Mouse (Mus musculus): ENCODE measurements around the gene Myom1. TPM values are rescaled to one million over a fixed set of nuclear protein-coding genes. Genes with fewer than 3 reads are reported as not detected.

Gene Myom1
- total RNA-seq, 2 experiments from 2014 or later = 2.0 to 4.1 TPM

DNA sequence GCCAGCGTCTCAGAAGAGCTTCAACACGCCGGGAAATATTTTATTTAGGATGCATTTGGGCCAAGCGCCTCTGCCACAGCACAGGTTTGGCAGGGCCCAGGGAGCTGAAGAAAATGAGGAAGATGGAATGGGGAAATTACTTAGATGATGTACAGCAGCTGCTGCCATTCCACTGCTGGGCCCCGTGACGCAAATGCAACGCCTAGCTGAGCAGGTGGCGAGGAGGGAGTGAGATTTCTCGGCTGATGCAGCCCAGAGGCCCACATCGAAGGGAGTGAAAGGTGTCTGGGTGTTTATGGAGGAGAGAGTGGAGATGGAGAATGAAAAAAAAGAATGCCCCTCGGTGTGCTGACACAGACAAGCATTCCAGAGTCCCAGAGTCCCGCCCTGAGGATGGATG lies 123.1 kb downstream of the Myom1 start:
- peak; percentile 46 to 87 for DNase-seq (ENCODE audit: low spot score in 2 of 2)
- intact Hi-C loops (cut with DNase I) = loop anchor here (2.0 to 5.0 kb wide), 2 partner anchors 43 to 57 kb away; partner anchors contain the start of gene Lpin2

GRCm38 (mm10) chr17:71126001-71126400 lies 123.6 kb downstream of the Myom1 start:
- DNase-seq (ENCODE audit: low spot score in 2 of 2) = no peak
- intact Hi-C loops (cut with DNase I) = loop anchor here (5.0 kb wide), 1 partner anchor 56 kb away; the partner anchor contains the start of gene Lpin2

DNA sequence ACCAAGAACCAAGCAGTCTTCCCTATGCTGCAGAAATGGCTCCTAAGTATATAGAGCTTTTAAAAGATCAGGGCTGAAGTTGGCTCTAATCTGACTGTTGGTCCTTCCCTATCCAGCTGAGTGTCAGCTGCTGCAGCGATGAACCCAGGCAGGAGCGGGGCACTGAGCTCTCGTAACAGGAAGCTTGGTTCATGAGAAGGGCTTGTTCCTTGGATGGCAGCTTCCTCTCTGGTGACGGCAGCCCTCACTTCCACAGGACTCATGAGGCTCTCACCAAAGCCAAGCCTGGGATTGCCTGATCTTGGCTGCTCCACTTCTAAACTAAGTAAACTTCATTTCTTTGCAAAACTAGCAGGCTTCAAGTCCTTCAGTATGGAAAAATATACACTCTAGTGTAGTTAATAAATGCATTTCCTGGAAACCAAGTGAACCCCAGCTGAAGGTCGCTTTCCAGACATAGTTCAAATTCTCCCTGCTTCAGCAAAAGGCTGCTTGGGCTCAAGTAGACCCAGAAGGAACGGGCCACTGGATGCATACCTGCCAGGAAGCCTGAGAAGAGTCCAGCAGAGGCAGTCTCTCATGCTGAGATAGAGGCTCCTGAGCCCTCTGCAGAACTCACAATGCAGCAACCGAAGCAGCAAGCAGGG lies 125.2 kb downstream of the Myom1 start:
- no peak for DNase-seq (ENCODE audit: low spot score in 2 of 2)
- intact Hi-C loops (cut with DNase I) = loop anchor here (5.0 kb wide), 1 partner anchor 55 kb away; the partner anchor contains the start of gene Lpin2

DNA sequence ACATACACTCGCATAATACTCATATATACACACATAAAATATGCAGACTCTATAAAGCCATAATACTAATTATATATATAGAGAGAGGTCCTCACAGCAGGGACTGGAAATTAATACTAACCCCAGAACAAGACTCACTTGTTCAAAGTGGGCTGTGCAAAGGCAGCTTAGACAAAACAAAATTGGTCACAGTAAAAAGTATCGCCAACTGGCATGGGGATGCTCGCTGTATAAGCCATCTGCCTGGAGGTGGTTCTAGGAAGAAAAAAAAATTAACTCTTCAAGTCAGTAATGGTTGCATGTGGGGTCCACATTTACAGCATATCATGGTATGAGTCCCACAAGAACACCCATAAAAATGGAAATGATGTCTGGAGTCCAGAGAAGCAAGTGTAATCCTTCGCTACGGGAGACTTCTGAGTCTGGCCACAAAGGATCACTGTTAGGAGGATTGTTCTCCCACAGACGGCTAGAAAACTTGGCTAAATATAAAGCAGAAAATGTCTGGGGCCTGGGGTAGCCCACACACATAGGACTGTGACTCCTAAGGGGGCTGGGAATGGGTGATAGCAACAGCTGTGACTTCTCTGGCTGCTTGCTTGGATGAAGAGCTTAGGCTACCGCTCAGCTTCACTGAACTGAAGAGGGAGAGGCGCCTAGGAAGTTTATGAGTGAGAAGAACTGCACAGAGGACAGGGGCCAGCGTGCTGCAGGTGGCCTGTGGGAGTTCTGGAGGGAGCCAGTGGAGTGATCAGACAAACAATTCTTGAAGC lies 127.2 kb downstream of the Myom1 start:
- DNase-seq (ENCODE audit: low spot score in 2 of 2) = peak in 1 of 2 experiments; percentile 87
- intact Hi-C loops (cut with DNase I) = loop anchor here (5.0 kb wide), 1 partner anchor 53 kb away; the partner anchor contains the start of gene Lpin2

- intact Hi-C loops (cut with DNase I) = no loop called here
- DNase-seq (ENCODE audit: low spot score in 2 of 2) = no peak
These were observed 129.8 kb downstream of the Myom1 start for GRCm38 (mm10) chr17:71132221-71132620.

DNA sequence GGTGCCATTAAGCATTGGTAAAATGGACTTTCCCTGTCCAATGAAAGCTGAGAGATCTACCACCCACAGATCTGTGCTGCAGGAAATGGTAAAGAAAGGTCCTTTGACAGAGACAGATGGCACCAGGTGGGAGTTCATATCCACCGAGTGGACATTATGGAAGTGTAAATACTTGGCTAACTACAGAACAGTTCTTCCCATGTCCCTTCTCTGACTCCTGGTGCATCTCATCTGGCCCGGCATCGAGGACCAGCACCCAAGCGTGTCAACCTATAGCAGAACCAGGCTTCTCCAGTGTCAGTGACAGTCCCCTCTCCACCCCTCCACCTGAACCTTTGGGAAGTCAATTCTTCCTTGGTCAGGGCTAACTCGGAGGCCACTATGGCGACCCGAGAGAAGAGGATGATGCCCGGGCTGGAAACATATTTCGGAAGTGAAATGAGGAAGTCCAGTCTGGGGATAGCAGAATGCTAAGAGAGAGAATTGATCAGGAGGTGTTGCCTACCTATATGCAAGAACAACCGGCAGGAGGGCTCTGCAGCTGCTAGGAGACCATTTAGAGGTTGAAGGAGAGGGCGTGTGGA lies 130.5 kb downstream of the Myom1 start:
- no peak for DNase-seq (ENCODE audit: low spot score in 2 of 2)
- intact Hi-C loops (cut with DNase I) = no loop called here

DNA sequence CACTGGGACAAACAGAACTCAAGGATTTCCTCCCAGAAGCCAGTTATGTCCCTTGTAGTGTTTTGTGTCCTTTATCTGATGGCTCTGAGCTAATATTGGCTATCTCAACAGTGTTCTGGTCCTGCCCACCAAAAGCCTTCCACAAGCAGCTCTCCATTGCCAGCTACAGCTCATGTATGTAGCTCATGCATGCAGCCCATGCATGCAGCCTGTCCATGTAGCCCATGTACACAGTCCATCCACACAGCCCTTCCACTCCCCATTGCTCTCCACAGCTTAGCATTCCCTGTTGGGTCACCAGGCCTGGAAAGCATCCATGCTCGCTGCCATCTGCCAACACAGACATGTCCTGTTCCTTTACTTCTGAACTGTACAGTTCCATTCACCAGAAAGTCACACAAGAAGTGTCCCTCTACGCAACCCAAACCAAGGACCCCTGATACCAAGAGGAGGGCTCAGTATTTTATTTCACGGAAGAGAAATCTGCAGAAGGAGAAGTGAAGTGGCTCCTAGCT lies 132.1 kb downstream of the Myom1 start:
- no peak for DNase-seq (ENCODE audit: low spot score in 2 of 2)
- intact Hi-C loops (cut with DNase I) = no loop called here

GRCm38 (mm10) chr17:71135108-71135507 lies 132.7 kb downstream of the Myom1 start:
- intact Hi-C loops (cut with DNase I) = no loop called here
- DNase-seq (ENCODE audit: low spot score in 2 of 2) = peak in 1 of 2 experiments; percentile 24

GRCm38 (mm10) chr17:71135866-71136265 lies 133.4 kb downstream of the Myom1 start:
- intact Hi-C loops (cut with DNase I) = no loop called here
- DNase-seq (ENCODE audit: low spot score in 2 of 2) = no peak

DNA sequence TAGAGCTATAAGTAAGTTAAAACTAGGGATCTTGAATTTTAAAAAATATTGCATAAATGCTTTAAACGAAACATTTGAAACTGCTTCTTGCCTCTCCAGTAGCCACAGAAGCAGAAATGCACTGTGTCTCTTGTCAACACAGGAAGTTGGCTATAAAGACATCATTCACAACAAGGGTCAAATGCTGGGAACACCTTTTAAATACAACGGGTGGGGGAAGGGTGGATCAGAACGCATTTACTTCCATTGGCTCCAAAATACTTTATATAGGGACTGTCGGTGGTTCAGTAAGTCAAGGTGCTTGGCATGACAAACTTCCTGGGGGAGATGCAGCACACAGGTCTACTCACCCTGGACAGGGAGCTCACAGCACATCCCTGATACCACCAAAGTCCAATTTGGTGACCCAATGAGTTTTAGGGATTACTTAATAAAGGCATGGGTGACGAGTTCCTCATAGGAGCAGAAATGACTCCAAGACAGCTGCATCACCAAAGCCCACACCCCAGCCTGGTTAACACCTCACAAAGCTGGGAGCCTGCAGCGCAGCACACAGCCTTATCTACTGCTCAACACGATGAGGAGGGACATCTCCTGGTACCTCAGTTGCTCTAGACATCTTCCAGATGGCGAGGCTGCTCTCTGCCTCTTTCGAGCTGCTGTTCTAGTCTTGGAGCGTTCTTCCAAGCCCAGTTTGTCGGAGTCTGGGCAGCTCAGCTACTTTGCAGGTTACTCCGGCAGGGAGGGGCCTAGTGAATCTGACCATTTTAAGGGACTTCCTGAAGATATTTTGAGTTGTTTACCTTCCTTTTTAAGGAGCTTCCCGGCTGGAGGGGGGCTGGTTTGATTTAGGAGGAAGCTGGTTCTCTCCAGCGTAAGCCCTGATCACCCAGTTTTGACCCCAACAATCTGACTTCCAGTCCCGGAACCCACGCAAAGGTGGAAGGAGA lies 134.2 kb downstream of the Myom1 start:
- intact Hi-C loops (cut with DNase I) = no loop called here
- no peak for DNase-seq (ENCODE audit: low spot score in 2 of 2)

- intact Hi-C loops (cut with DNase I) = no loop called here
- no peak for DNase-seq (ENCODE audit: low spot score in 2 of 2)
These were observed 134.9 kb downstream of the Myom1 start for GRCm38 (mm10) chr17:71137334-71137721.

DNA sequence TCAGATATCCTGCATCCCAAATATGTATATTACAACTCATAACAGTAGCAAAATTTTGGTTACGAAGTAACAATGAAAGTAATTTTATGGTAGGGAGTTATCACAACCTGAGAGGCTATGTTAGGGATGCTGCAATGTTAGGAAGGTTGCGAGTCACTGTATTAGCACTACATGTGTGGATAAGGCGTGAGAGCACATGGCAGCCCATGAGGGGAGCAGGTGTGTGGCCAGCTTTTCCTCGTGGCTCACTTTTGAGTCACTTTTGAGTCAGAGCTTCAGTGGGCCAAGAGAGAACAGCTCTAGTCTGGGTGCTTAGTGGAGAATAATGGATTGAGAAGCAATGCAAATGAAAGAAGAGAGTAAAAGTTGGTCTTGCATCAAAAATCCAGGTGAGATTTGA lies 139.6 kb downstream of the Myom1 start:
- intact Hi-C loops (cut with DNase I) = no loop called here
- peak in 1 of 2 experiments; percentile 31 for DNase-seq (ENCODE audit: low spot score in 2 of 2)

- DNase-seq (ENCODE audit: low spot score in 2 of 2) = no peak
- intact Hi-C loops (cut with DNase I) = no loop called here
These were observed 140.7 kb downstream of the Myom1 start for GRCm38 (mm10) chr17:71143155-71143554.

GRCm38 (mm10) chr17:71144322-71145116 lies 142.1 kb downstream of the Myom1 start:
- DNase-seq (ENCODE audit: low spot score in 2 of 2) = no peak
- intact Hi-C loops (cut with DNase I) = no loop called here

GRCm38 (mm10) chr17:71145248-71145961 lies 143.0 kb downstream of the Myom1 start:
- intact Hi-C loops (cut with DNase I) = no loop called here
- no peak for DNase-seq (ENCODE audit: low spot score in 2 of 2)

DNA sequence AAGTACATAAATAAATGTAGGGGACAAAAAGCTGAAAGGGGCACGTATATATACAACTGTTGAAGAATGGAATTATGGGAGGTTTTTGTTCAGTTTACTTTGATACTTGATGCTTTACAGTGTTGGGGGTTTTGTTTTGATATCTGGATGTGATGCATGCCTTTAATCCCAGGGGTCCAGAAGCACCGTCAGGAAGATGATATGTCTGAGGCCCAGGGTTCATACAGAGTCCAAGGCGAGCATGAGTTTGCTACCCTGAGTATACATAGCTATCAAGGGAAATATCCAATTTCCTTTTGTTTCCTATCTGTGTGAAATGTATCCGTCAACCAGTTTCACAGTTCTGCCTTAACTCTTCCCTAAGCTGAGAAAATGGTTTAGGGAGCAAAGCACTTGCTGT lies 150.9 kb downstream of the Myom1 start:
- no peak for DNase-seq (ENCODE audit: low spot score in 2 of 2)
- intact Hi-C loops (cut with DNase I) = no loop called here

DNA sequence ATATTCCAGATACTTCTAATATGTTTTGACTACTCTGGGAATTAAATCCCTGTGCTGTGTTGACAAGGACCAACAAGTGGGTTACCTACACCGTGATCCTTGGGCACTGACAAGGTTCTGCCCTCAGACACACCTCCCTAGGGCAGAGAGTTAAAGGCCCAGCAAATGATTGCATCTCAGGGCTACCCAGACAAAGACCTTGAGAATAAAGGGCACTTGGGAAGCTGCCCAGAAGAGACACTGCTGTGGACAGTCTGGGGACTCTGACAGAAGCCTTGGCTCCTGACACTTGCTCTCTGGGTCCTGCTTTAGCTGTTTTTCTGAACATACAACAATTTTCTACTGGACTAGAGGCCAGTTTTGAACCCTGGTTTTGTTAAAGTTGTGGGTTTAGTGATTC lies 152.8 kb downstream of the Myom1 start:
- no peak for DNase-seq (ENCODE audit: low spot score in 2 of 2)
- intact Hi-C loops (cut with DNase I) = no loop called here

DNA sequence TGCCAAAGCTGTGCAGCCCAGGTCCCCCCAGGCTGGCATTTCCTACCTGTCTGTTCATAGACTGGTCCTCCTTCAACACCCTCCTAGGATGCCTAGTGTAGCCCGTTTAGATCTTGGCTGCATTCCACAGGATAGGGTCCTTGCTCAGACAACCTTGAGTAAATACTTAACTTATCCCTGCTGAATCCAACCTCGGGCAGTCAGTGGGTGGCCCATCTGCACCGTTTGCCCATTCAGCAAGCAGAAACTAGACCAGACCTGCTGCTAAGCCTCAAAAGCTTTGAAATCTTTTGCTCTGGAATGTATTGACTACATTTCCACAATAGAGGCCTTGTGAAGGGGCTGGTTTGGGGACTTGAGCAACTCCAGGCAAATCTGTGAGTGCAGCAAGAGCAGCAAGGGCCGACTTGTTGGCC lies 156.7 kb downstream of the Myom1 start:
- intact Hi-C loops (cut with DNase I) = no loop called here

More for the DNA sequence above, 156.7 kb downstream of the Myom1 start:
- no peak for DNase-seq (ENCODE audit: low spot score in 2 of 2)
